Mouse (Mus musculus) frontal cortex, adult 2 months (tissue): ENCODE data around the gene Rbp7. TPM values are rescaled to one million over a fixed set of nuclear protein-coding genes. Genes with fewer than 3 reads are reported as not detected.
A peak's percentile ranks its signal among the peaks of the same experiment; 100 is the strongest.
"Not testable (repeated sequence)": the region's sequence is repeated elsewhere in the genome, so short reads cannot be mapped to it uniquely, and the experiment has no call there.

ENCODE experiments used
- DNase-seq, 2 experiments: peaks; one replicate each; pipeline ENCODE4 v3.0.0; 2022; ENCODE audit warnings: low spot score in 1 of 2; ENCODE audit errors: extremely low spot score in 1 of 2
- polyA plus RNA-seq: library from polyadenylated mRNA; depleted of rRNA; stranded (reverse); fragments of >200 nt; gene quantifications from 2 replicates; pipeline ENCODE4 v1.2.3, GENCODE M21; 2012; rRNA removed

Rbp7 gene
- 0.67 and 0.82 TPM in 2 replicates for polyA plus RNA-seq

- DNase-seq: no peak
Observed at GRCm38 (mm10) chr4:149454879-149455278, at the start of gene Rbp7. Gene Rbp7 (minus strand): TSS chr4:149454978.

GRCm38 (mm10) chr4:149504363-149504762 lies 49.6 kb upstream of the Rbp7 start:
- no peak for DNase-seq

GRCm38 (mm10) chr4:149499790-149500189 lies 45.0 kb upstream of the Rbp7 start:
- no peak for DNase-seq

- DNase-seq: no peak
Observed at GRCm38 (mm10) chr4:149498901-149499300, 44.1 kb upstream of the Rbp7 start.

- DNase-seq: peak in 1 of 2 experiments; percentile 30
Observed at GRCm38 (mm10) chr4:149496612-149497011, 41.8 kb upstream of the Rbp7 start.

GRCm38 (mm10) chr4:149491151-149491550 lies 36.4 kb upstream of the Rbp7 start:
- no peak for DNase-seq

GRCm38 (mm10) chr4:149489415-149490240 lies 34.9 kb upstream of the Rbp7 start:
- DNase-seq: no peak

- DNase-seq: no peak
Observed at GRCm38 (mm10) chr4:149487729-149488128, 33.0 kb upstream of the Rbp7 start.

GRCm38 (mm10) chr4:149485825-149486206 lies 31.0 kb upstream of the Rbp7 start:
- DNase-seq: peak in 1 of 2 experiments; percentile 44

GRCm38 (mm10) chr4:149485053-149485824 lies 30.5 kb upstream of the Rbp7 start, which contains the start of the genes Nmnat1 and Lzic:
Gene Nmnat1 (minus strand): TSS chr4:149485202.
Gene Lzic (plus strand): TSS chr4:149485229.
- DNase-seq: peak; percentile 77 to 96

GRCm38 (mm10) chr4:149484566-149484965 lies 29.8 kb upstream of the Rbp7 start:
- peak in 1 of 2 experiments; percentile 17 for DNase-seq

GRCm38 (mm10) chr4:149477078-149477477 lies 22.3 kb upstream of the Rbp7 start, which contains the start of gene Tmem274:
Gene Tmem274 (plus strand): TSS chr4:149477378.
- DNase-seq: no peak

GRCm38 (mm10) chr4:149475096-149475495 lies 20.3 kb upstream of the Rbp7 start:
- DNase-seq: no peak

- DNase-seq: no peak
Observed at GRCm38 (mm10) chr4:149469557-149469956, 14.8 kb upstream of the Rbp7 start.

- no peak for DNase-seq
Observed at GRCm38 (mm10) chr4:149463435-149463950, 8.7 kb upstream of the Rbp7 start.

- DNase-seq: no peak
Observed at GRCm38 (mm10) chr4:149462305-149462971, 7.7 kb upstream of the Rbp7 start.

GRCm38 (mm10) chr4:149461579-149462304 lies 7.0 kb upstream of the Rbp7 start:
- DNase-seq: peak in 1 of 2 experiments; percentile 6

- DNase-seq: not testable (repeated sequence)
Observed at GRCm38 (mm10) chr4:149460475-149460874, 5.7 kb upstream of the Rbp7 start.

GRCm38 (mm10) chr4:149459425-149459824 lies 4.6 kb upstream of the Rbp7 start:
- no peak for DNase-seq

- DNase-seq: no peak
Observed at GRCm38 (mm10) chr4:149458526-149458925, 3.7 kb upstream of the Rbp7 start.
